Mouse (Mus musculus) kidney, adult 8-10 months (tissue): ENCODE results near the gene Exosc9.
"Not testable (repeated sequence)": the region's sequence is repeated elsewhere in the genome, so short reads cannot be mapped to it uniquely, and the experiment has no call there.

Experiments used
- DNase-seq, 2 experiments: peaks; one replicate each; pipeline ENCODE4 v3.0.0; 2022

The Exosc9 gene

GRCm38 (mm10) chr3:36557601-36558000 lies 5.2 kb downstream of the Exosc9 start:
- no peak for DNase-seq

GRCm38 (mm10) chr3:36559606-36560005 lies 7.2 kb downstream of the Exosc9 start:
- no peak for DNase-seq

- no peak for DNase-seq
Measured at GRCm38 (mm10) chr3:36563666-36564065, 11.3 kb downstream of the Exosc9 start.

- DNase-seq: no peak
Measured at GRCm38 (mm10) chr3:36569836-36570235, 17.4 kb downstream of the Exosc9 start.

GRCm38 (mm10) chr3:36571361-36571826 lies 19.0 kb downstream of the Exosc9 start:
- no peak for DNase-seq

GRCm38 (mm10) chr3:36571827-36572378 lies 19.5 kb downstream of the Exosc9 start, which contains the start of gene Ccna2:
Ccna2 (minus strand) TSS chr3:36572150.
- DNase-seq: peak; percentile 98

GRCm38 (mm10) chr3:36598811-36599210 lies 46.4 kb downstream of the Exosc9 start:
- DNase-seq: no peak

GRCm38 (mm10) chr3:36599773-36600172 lies 47.4 kb downstream of the Exosc9 start:
- DNase-seq: not testable (repeated sequence)

- no peak for DNase-seq
Measured at GRCm38 (mm10) chr3:36605894-36606783, 53.7 kb downstream of the Exosc9 start.

GRCm38 (mm10) chr3:36612687-36613086 lies 60.3 kb downstream of the Exosc9 start:
- no peak for DNase-seq

GRCm38 (mm10) chr3:36613202-36613907 lies 60.9 kb downstream of the Exosc9 start, which contains the start of gene Bbs7:
Bbs7 (minus strand) TSS chr3:36613477.
- peak; percentile 93 to 94 for DNase-seq

GRCm38 (mm10) chr3:36613908-36614255 lies 61.5 kb downstream of the Exosc9 start:
- DNase-seq: peak in 1 of 2 experiments; percentile 6
